Mouse (Mus musculus) heart, adult 2 months (tissue): ENCODE data around the gene Ccnt1.
A peak's percentile ranks its signal among the peaks of the same experiment; 100 is the strongest.

Source experiments
- CTCF ChIP-seq: fragments of 200-600 bp; IDR thresholded peaks from 2 replicates; pipeline ENCODE4 v1.8.1; 2022; ENCODE audit warnings: antibody characterized with exemption, mild to moderate bottlenecking, moderate library complexity
- EP300 ChIP-seq: fragments of 200-500 bp; IDR thresholded peaks from 2 replicates; pipeline ENCODE4 v1.6.1; 2011; ENCODE audit warnings: low read depth, low read length, control low read depth; ENCODE audit not compliant: insufficient read depth
- POLR2A ChIP-seq: fragments of 200-500 bp; IDR thresholded peaks from 2 replicates; pipeline ENCODE4 v1.6.1; 2011; ENCODE audit warnings: mild to moderate bottlenecking, low read depth, low read length, control low read depth; ENCODE audit not compliant: insufficient read depth

GRCm38 (mm10) chr15:98506253-98506957 lies 64.3 kb downstream of the Ccnt1 start:
- TF ChIP-seq CTCF (peak; percentile 57), POLR2A (no peak), EP300 (0 out of 2 replicates have a peak, but pooled peaks have one; percentile 23)
